Mouse (Mus musculus) lung, postnatal 0 days (tissue): Measurements from ENCODE around the gene Glis2.

ENCODE experiments used
- CTCF ChIP-seq: IDR thresholded peaks from 2 replicates; pipeline ENCODE4 v1.5.1; 2016; ENCODE audit warnings: antibody characterized with exemption, mild to moderate bottlenecking
- EP300 ChIP-seq: IDR thresholded peaks from 2 replicates; pipeline ENCODE4 v1.6.1; 2016; ENCODE audit warnings: antibody characterized with exemption, mild to moderate bottlenecking, control low read depth

GRCm38 (mm10) chr16:4603453-4603837, 8.9 kb downstream of the Glis2 start:
- no peak for TF ChIP-seq CTCF
- no peak for TF ChIP-seq EP300
